Mouse (Mus musculus) CH12.LX (cell line): ENCODE measurements at regions not wholly inside any gene's neighbourhood (a gene's known extent, or its start where the extent isn't known, plus 50 kb on each side); places are given as distances from the start of the nearest gene placed in this dataset.

Source experiments
- CTCF ChIP-seq, 2 experiments: IDR thresholded peaks in 1 of 2; conservative IDR thresholded peaks in 1 of 2; 2 replicates each; pipeline ENCODE4 v1.5.1; 2011 to 2012; ENCODE audit warnings: low read depth in 2 of 2, low read length in 2 of 2, improper control_type of control experiment in 1 of 2, inconsistent platforms in 1 of 2, mild to moderate bottlenecking in 1 of 2, moderate library complexity in 1 of 2
- ELF1 ChIP-seq: IDR thresholded peaks from 2 replicates; pipeline ENCODE4 v1.6.1; 2014; ENCODE audit warnings: low read depth, mild to moderate bottlenecking, inconsistent platforms, low read length, improper control_type of control experiment
- HCFC1 ChIP-seq: IDR thresholded peaks from 2 replicates; pipeline ENCODE4 v1.6.1; 2012; ENCODE audit warnings: low read depth, mild to moderate bottlenecking, inconsistent platforms, low read length, improper control_type of control experiment
- IRF4 ChIP-seq: IDR thresholded peaks from 2 replicates; pipeline ENCODE4 v1.6.1; 2014; ENCODE audit warnings: low read depth, mild to moderate bottlenecking, inconsistent platforms, low read length, improper control_type of control experiment
- MAX ChIP-seq: IDR thresholded peaks from 2 replicates; pipeline ENCODE4 v1.6.1; 2011; ENCODE audit warnings: low read length, improper control_type of control experiment
- POLR2A ChIP-seq: IDR thresholded peaks from 2 replicates; pipeline ENCODE4 v1.6.1; 2011; ENCODE audit warnings: low read depth, mild to moderate bottlenecking, improper control_type of control experiment, low read length
- RCOR1 ChIP-seq: conservative IDR thresholded peaks from 2 replicates; pipeline ENCODE4 v1.6.1; 2012; ENCODE audit warnings: low read depth, mild to moderate bottlenecking, inconsistent platforms, low read length, improper control_type of control experiment
- TBP ChIP-seq: conservative IDR thresholded peaks from 2 replicates; pipeline ENCODE4 v1.6.1; 2011; ENCODE audit warnings: low read depth, low read length, improper control_type of control experiment
- USF2 ChIP-seq: conservative IDR thresholded peaks from 2 replicates; pipeline ENCODE4 v1.6.1; 2011; ENCODE audit warnings: low read depth, low read length, improper control_type of control experiment

DNA sequence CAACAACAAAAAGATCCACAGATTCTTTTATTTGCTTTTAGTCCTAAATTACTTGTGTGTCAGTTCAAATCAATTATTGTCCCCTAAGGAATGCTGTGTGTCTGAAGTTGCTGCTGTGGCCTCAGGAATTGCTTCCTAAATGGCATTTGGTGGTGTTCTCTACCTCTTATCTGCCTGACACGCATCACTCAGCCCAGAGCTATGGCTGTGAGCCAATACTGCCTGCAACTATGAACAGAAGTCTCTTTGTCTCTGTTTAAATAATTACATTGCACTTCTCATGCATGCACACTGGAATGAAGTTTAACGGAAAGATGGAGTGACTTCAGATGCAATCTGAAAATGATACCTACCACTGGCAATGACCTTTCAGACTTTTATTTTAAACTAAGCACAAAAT, 266.1 kb upstream of the Ctso start:
- TF ChIP-seq CTCF (conservative IDR thresholded peaks at IDR 0.05 in 1 of 2, IDR thresholded peaks at IDR 0.05 in 1 of 2; ENCODE audit: low read depth in 2 of 2, low read length in 2 of 2) (no peak), RCOR1 (no peak), IRF4 (no peak), HCFC1 (no peak), POLR2A (no peak), TBP (no peak), ELF1 (no peak), USF2 (no peak), MAX (no peak)
